Mouse (Mus musculus) embryonic fibroblast, embryonic 13.5 days (primary cell): ENCODE measurements around the gene Unc119.

Source experiments
- CTCF ChIP-seq: IDR thresholded peaks from 2 replicates; pipeline ENCODE4 v1.5.1; 2011; ENCODE audit warnings: mild to moderate bottlenecking, control low read depth, low read length, moderate library complexity, borderline replicate concordance; ENCODE audit not compliant: insufficient read depth
- POLR2A ChIP-seq: IDR thresholded peaks from 2 replicates; pipeline ENCODE4 v1.6.1; 2011; ENCODE audit warnings: low read depth, mild to moderate bottlenecking, control low read depth, low read length, moderate library complexity

- TF ChIP-seq CTCF (no peak), POLR2A (no peak)
Observed at GRCm38 (mm10) chr11:78353081-78353480, 9.8 kb downstream of the Unc119 start.
